Mouse (Mus musculus) liver, embryonic 14.5 days (tissue): ENCODE results near the gene Simc1. TPM values are rescaled to one million over a fixed set of nuclear protein-coding genes. Genes with fewer than 3 reads are reported as not detected.
A peak's percentile ranks its signal among the peaks of the same experiment; 100 is the strongest.

Experiments
- ATAC-seq: fragments of 200-750 bp; cut with Nextera tagmentation; 2 replicates; pipeline ENCODE4 v1.8.0; 2017; ENCODE audit warnings: moderate number of reproducible peaks, mild to moderate bottlenecking, moderate library complexity; ENCODE audit not compliant: insufficient read depth
- DNase-seq, 3 experiments: peaks; one replicate each; pipeline ENCODE4 v3.0.0-alpha.2; 2012 to 2013; ENCODE audit warnings: low read depth in 3 of 3, low spot score in 3 of 3
- H3K27ac ChIP-seq: fragments of 300-500 bp; sonication (generic); 2 replicates; pipeline ENCODE4 v1.5.1; 2014; ENCODE audit warnings: moderate library complexity, mild to moderate bottlenecking, control low read depth, inconsistent platforms
- H3K27me3 ChIP-seq: fragments of 300-500 bp; sonication (generic); 2 replicates; pipeline ENCODE4 v1.6.1; 2014; ENCODE audit warnings: mild to moderate bottlenecking, low read length, moderate library complexity; ENCODE audit not compliant: control insufficient read depth, insufficient read depth
- H3K36me3 ChIP-seq: fragments of 300-500 bp; sonication (generic); replicated peaks from 2 replicates; pipeline ENCODE4 v1.6.1; 2014; ENCODE audit warnings: low read depth; ENCODE audit not compliant: control insufficient read depth, insufficient read depth
- H3K4me1 ChIP-seq, 2 experiments: fragments of 200-500 bp in 1 of 2; fragments of 300-500 bp in 1 of 2; sonication (generic) in 1 of 2; replicated peaks; 2 replicates each; pipeline ENCODE4 v1.6.1; 2012 to 2014; ENCODE audit warnings: antibody characterized with exemption in 1 of 2, inconsistent platforms in 1 of 2, low read length in 1 of 2; ENCODE audit not compliant: control insufficient read depth in 2 of 2, insufficient read depth in 2 of 2
- H3K4me2 ChIP-seq: fragments of 300-500 bp; sonication (generic); 2 replicates; pipeline ENCODE4 v1.6.1; 2014; ENCODE audit warnings: low read depth, mild to moderate bottlenecking, control low read depth, moderate library complexity
- H3K4me3 ChIP-seq, 2 experiments: fragments of 200-500 bp in 1 of 2; fragments of 300-500 bp in 1 of 2; sonication (generic) in 1 of 2; 2 replicates each; pipeline ENCODE4 v1.5.1; 2012 to 2014; ENCODE audit warnings: low read depth in 2 of 2, low read length in 2 of 2, mild to moderate bottlenecking in 2 of 2, control low read depth in 1 of 2, inconsistent platforms in 1 of 2, moderate library complexity in 1 of 2; ENCODE audit not compliant: insufficient read depth in 1 of 2
- H3K9ac ChIP-seq: fragments of 300-500 bp; sonication (generic); replicated peaks from 2 replicates; pipeline ENCODE4 v1.6.1; 2014; ENCODE audit warnings: mild to moderate bottlenecking, control low read depth, moderate library complexity
- H3K9me3 ChIP-seq: fragments of 300-500 bp; sonication (generic); 2 replicates; pipeline ENCODE4 v1.6.1; 2016; ENCODE audit warnings: low read length, mixed read lengths; ENCODE audit not compliant: control insufficient read depth
- CTCF ChIP-seq: IDR thresholded peaks from 2 replicates; pipeline ENCODE4 v1.5.1; 2016; ENCODE audit warnings: antibody characterized with exemption, low read depth, control low read depth
- EP300 ChIP-seq: IDR thresholded peaks from 2 replicates; pipeline ENCODE4 v1.6.1; 2016; ENCODE audit warnings: antibody characterized with exemption, low read depth
- WGBS: fragments of 180-500 bp; shearing (Covaris S2); extraction: QIAGEN DNeasy Blood & Tissue Kit; methylation state at CpG from one replicate; pipeline ENCODE4 v1.1.7; 2014; ENCODE audit not compliant: insufficient replicate concordance; 5-methylcytosine and 5-hydroxymethylcytosine counted together
- polyA plus RNA-seq, 2 experiments: library from polyadenylated mRNA; depleted of rRNA in 1 of 2; stranded (reverse) in 1 of 2; unstranded in 1 of 2; fragments of >200 nt; fragmentation: Nextera tagmentation in 1 of 2; extraction: Ambion mirVana in 1 of 2; gene quantifications; 2 replicates each; pipeline versions ENCODE4 v1.2.1 to v1.2.3; 2012 to 2014

Gene Simc1
- polyA plus RNA-seq, 2 experiments: 2.0 to 2.8 TPM

GRCm38 (mm10) chr13:54585831-54586230 lies 82.3 kb downstream of the Simc1 start:
- peaks cover 4 to 6% of the 10 kb centered on the region in 2 experiments; a peak in 3 of 4 replicates for H3K4me1 ChIP-seq
- peaks cover 26% of the 10 kb centered on the region for H3K36me3 ChIP-seq
- no peak overlapping the region for H3K27ac ChIP-seq
- H3K9ac ChIP-seq: no peak overlapping the region
- H3K4me2 ChIP-seq: no peak overlapping the region
- DNase-seq: no peak
- no peaks in the 10 kb centered on the region for H3K27me3 ChIP-seq
- no peak for ATAC-seq
- 82% methylated on average over 11 of the region's 11 CpGs for WGBS
- no peak overlapping the region for H3K4me3 ChIP-seq
- H3K9me3 ChIP-seq: no peaks in the 10 kb centered on the region
- no peak for TF ChIP-seq CTCF
- TF ChIP-seq EP300: no peak

- Histone ChIP-seq H3K9me3 (no peaks in the 10 kb centered on the region), H3K4me1 (peaks cover 6 to 12% of the 10 kb centered on the region in 2 experiments; a peak in 2 of 4 replicates), H3K36me3 (peaks cover 13% of the 10 kb centered on the region), H3K27me3 (no peaks in the 10 kb centered on the region), H3K27ac (no peak overlapping the region; the same call in 1 of the 2 replicates), H3K4me3 (peak overlapping the region; percentile 90 to 99), H3K4me2 (peak overlapping the region; percentile 74), H3K9ac (peak overlapping the region; percentile 56)
- WGBS: under 1% methylated on average over 24 of the region's 24 CpGs
- TF ChIP-seq EP300 (no peak), CTCF (no peak; the same call in 1 of the 2 replicates)
- DNase-seq (no peak), ATAC-seq (peak; percentile 42)
These were observed 85.9 kb downstream of the Simc1 start for GRCm38 (mm10) chr13:54589414-54589995.

GRCm38 (mm10) chr13:54589996-54590951 lies 86.7 kb downstream of the Simc1 start, which contains the start of the genes Nop16 and Higd2a:
Nop16 (minus strand) TSS chr13:54590090.
Higd2a (plus strand) TSS chr13:54590207.
- H3K4me1 ChIP-seq: peaks cover 6 to 12% of the 10 kb centered on the region in 2 experiments; a peak in 2 of 4 replicates
- no peaks in the 10 kb centered on the region for H3K9me3 ChIP-seq
- H3K27me3 ChIP-seq: no peaks in the 10 kb centered on the region
- peak within 1 kb of the TSS; percentile 92 for H3K9ac ChIP-seq
- no peak; the same call in 1 of the 2 replicates for TF ChIP-seq CTCF
- no peak for TF ChIP-seq EP300
- peak within 1 kb of the TSS; percentile 90 to 99 for H3K4me3 ChIP-seq
- H3K4me2 ChIP-seq: peak within 1 kb of the TSS; percentile 74
- peak; percentile 98 to 99 (median 98) for DNase-seq
- H3K27ac ChIP-seq: peak within 1 kb of the TSS; percentile 65
- ATAC-seq: peak; percentile 95
- peaks cover 6% of the 10 kb centered on the region for H3K36me3 ChIP-seq
- under 1% methylated on average over 51 of the region's 51 CpGs for WGBS

- H3K27me3 ChIP-seq: no peaks in the 10 kb centered on the region
- TF ChIP-seq CTCF (no peak), EP300 (no peak)
- H3K9ac ChIP-seq: peak overlapping the region; percentile 92; the same call in 1 of the 2 replicates
- no peaks in the 10 kb centered on the region for H3K9me3 ChIP-seq
- peak overlapping the region; percentile 74; the same call in 1 of the 2 replicates for H3K4me2 ChIP-seq
- 80% methylated on average over 8 of the region's 8 CpGs for WGBS
- ATAC-seq (no peak), DNase-seq (no peak)
- H3K36me3 ChIP-seq: peaks cover 9% of the 10 kb centered on the region
- no peak overlapping the region for H3K4me3 ChIP-seq
- no peak overlapping the region for H3K27ac ChIP-seq
- peaks cover 6 to 12% of the 10 kb centered on the region in 2 experiments; a peak in 2 of 4 replicates for H3K4me1 ChIP-seq
These were observed 88.3 kb downstream of the Simc1 start for GRCm38 (mm10) chr13:54591776-54592356.
